Mouse (Mus musculus) retina, adult 2 months (tissue): ENCODE data around the gene St7.

Source experiments
- DNase-seq: peaks from one replicate; pipeline ENCODE4 v3.0.0-alpha.2; 2012; ENCODE audit warnings: low read depth, low spot score

The St7 gene

GRCm38 (mm10) chr6:17887765-17888164 is 195.0 kb downstream of the St7 start:
- no peak for DNase-seq

GRCm38 (mm10) chr6:17895562-17895961 is 202.8 kb downstream of the St7 start:
- no peak for DNase-seq

- no peak for DNase-seq
Observed at GRCm38 (mm10) chr6:17898539-17898938, 205.8 kb downstream of the St7 start.

GRCm38 (mm10) chr6:17903355-17903754 is 210.6 kb downstream of the St7 start:
- no peak for DNase-seq

- DNase-seq, result no peak
Observed at GRCm38 (mm10) chr6:17905776-17906175, 213.0 kb downstream of the St7 start.

GRCm38 (mm10) chr6:17906289-17906688 is 213.6 kb downstream of the St7 start:
- no peak for DNase-seq

GRCm38 (mm10) chr6:17912312-17912711 is 219.6 kb downstream of the St7 start:
- DNase-seq, result no peak

- DNase-seq, result no peak
Observed at GRCm38 (mm10) chr6:17912825-17913224, 220.1 kb downstream of the St7 start.

- no peak for DNase-seq
Observed at GRCm38 (mm10) chr6:17913315-17913714, 220.6 kb downstream of the St7 start.

- no peak for DNase-seq
Observed at GRCm38 (mm10) chr6:17914300-17914699, 221.6 kb downstream of the St7 start.

- no peak for DNase-seq
Observed at GRCm38 (mm10) chr6:17917233-17917632, 224.5 kb downstream of the St7 start.

GRCm38 (mm10) chr6:17922180-17922579 is 229.4 kb downstream of the St7 start:
- no peak for DNase-seq

- DNase-seq, result no peak
Observed at GRCm38 (mm10) chr6:17922967-17923366, 230.2 kb downstream of the St7 start.

GRCm38 (mm10) chr6:17923370-17923769 is 230.6 kb downstream of the St7 start:
- no peak for DNase-seq

- no peak for DNase-seq
Observed at GRCm38 (mm10) chr6:17923894-17924505, 231.3 kb downstream of the St7 start.

- no peak for DNase-seq
Observed at GRCm38 (mm10) chr6:17925267-17925666, 232.5 kb downstream of the St7 start.

GRCm38 (mm10) chr6:17927746-17928145 is 235.0 kb downstream of the St7 start:
- no peak for DNase-seq

GRCm38 (mm10) chr6:17931187-17931586 is 238.5 kb downstream of the St7 start:
- DNase-seq, result no peak

GRCm38 (mm10) chr6:17931835-17932234 is 239.1 kb downstream of the St7 start:
- DNase-seq, result no peak

- no peak for DNase-seq
Observed at GRCm38 (mm10) chr6:17932806-17933205, 240.1 kb downstream of the St7 start.

- DNase-seq, result no peak
Observed at GRCm38 (mm10) chr6:17938631-17939346, 246.1 kb downstream of the St7 start.

GRCm38 (mm10) chr6:17941916-17942315 is 249.2 kb downstream of the St7 start:
- no peak for DNase-seq

- DNase-seq, result no peak
Observed at GRCm38 (mm10) chr6:17942344-17942743, 249.6 kb downstream of the St7 start.
